Mouse (Mus musculus) hindbrain, embryonic 11.5 days (tissue): ENCODE measurements at regions not wholly inside any gene's neighbourhood (a gene's known extent, or its start where the extent isn't known, plus 50 kb on each side); places are given as distances from the start of the nearest gene placed in this dataset.
"Not testable (repeated sequence)": the region's sequence is repeated elsewhere in the genome, so short reads cannot be mapped to it uniquely, and the experiment has no call there.

Source experiments
- ATAC-seq: fragments of 200-750 bp; cut with Nextera tagmentation; 2 replicates; pipeline ENCODE4 v1.8.0; 2017; ENCODE audit warnings: mild to moderate bottlenecking, moderate TSS enrichment, moderate library complexity; ENCODE audit not compliant: low FRiP score
- DNase-seq: peaks from one replicate; pipeline ENCODE4 v3.0.0-alpha.2; 2015; ENCODE audit warnings: low spot score
- H3K27ac ChIP-seq: fragments of 300-500 bp; sonication (generic); 2 replicates; pipeline ENCODE4 v1.5.1; 2014; ENCODE audit warnings: mild to moderate bottlenecking, low read depth, low read length
- H3K27me3 ChIP-seq: fragments of 300-500 bp; sonication (generic); 2 replicates; pipeline ENCODE4 v1.6.1; 2014; ENCODE audit warnings: mild to moderate bottlenecking, low read length, moderate library complexity, mixed read lengths; ENCODE audit not compliant: control insufficient read depth, insufficient read depth
- H3K36me3 ChIP-seq: fragments of 300-500 bp; sonication (generic); 2 replicates; pipeline ENCODE4 v1.6.1; 2014; ENCODE audit warnings: mild to moderate bottlenecking, low read length, moderate library complexity, mixed read lengths; ENCODE audit not compliant: control insufficient read depth, insufficient read depth
- H3K4me1 ChIP-seq: fragments of 300-500 bp; sonication (generic); replicated peaks from 2 replicates; pipeline ENCODE4 v1.6.1; 2014; ENCODE audit warnings: low read length, mixed read lengths; ENCODE audit not compliant: control insufficient read depth, insufficient read depth
- H3K4me2 ChIP-seq: fragments of 300-500 bp; sonication (generic); replicated peaks from 2 replicates; pipeline ENCODE4 v1.6.1; 2014; ENCODE audit warnings: mild to moderate bottlenecking, low read depth, low read length
- H3K4me3 ChIP-seq: fragments of 300-500 bp; sonication (generic); 2 replicates; pipeline ENCODE4 v1.5.1; 2014; ENCODE audit warnings: low read depth, low read length
- H3K9ac ChIP-seq: fragments of 300-500 bp; sonication (generic); 2 replicates; pipeline ENCODE4 v1.6.1; 2014; ENCODE audit warnings: low read depth, low read length
- H3K9me3 ChIP-seq: fragments of 300-500 bp; sonication (generic); 2 replicates; pipeline ENCODE4 v1.6.1; 2016; ENCODE audit warnings: low read length; ENCODE audit not compliant: control insufficient read depth
- WGBS: fragments of 180-500 bp; shearing (Covaris S2); extraction: QIAGEN DNeasy Blood & Tissue Kit; methylation state at CpG from one replicate; pipeline ENCODE4 v1.1.7; 2014; 5-methylcytosine and 5-hydroxymethylcytosine counted together

DNA sequence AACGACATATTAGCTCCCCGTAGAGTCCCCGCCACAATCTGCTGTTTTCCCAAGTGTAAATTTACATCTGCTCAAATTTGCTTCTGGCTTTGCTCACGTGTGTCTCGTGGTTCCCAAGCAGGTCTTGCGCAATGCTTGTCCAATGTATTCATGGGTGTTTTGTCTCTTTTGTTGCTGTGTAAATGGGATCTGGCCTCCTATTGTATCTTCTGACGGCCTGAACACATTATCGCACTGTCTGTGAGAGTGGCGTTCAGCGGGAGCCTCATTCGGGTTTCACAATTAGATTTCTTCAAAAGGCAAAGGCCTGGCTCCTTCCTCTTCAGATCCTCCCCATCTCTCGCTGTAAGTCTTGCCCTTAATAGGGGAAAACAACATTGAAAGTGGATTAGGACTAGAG lies 274.5 kb downstream of the Fam19a5 start:
- DNase-seq (peak; percentile 56), ATAC-seq (peak; percentile 74)
- WGBS = 34% methylated on average over 12 of the region's 12 CpGs
- H3K9ac ChIP-seq = no peak overlapping the region
- no peaks in the 10 kb centered on the region for H3K9me3 ChIP-seq
- no peak overlapping the region for H3K4me2 ChIP-seq
- no peaks in the 10 kb centered on the region for H3K36me3 ChIP-seq
- 0 out of 2 replicates have a peak, but pooled peaks cover 4% of the 10 kb centered on the region for H3K4me1 ChIP-seq
- H3K4me3 ChIP-seq = no peak overlapping the region
- no peak overlapping the region for H3K27ac ChIP-seq
- H3K27me3 ChIP-seq = peaks cover 3% of the 10 kb centered on the region; the same call in 1 of the 2 replicates

DNA sequence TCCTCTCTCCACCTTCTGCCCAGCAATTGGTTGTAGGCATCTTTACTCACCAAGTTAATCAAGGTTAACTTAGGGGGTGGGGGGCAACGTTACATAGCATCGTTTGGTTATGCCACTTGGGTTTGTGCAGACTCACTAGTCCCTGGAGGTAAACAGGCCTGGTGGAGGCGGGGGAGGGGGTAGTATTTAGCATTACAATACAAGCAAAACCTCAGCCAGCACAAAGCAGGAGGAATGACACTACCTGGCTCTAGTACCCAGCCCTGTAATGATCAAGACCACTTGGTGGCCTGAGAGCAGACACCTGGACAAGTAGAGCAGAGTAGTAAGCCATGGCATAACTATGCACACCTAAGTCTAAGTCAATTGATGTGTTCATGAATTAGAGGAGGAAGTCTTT lies 298.0 kb downstream of the Fam19a5 start:
- Histone ChIP-seq H3K4me2 (no peak overlapping the region), H3K27ac (no peak overlapping the region), H3K4me3 (no peak overlapping the region), H3K9me3 (no peaks in the 10 kb centered on the region), H3K27me3 (no peaks in the 10 kb centered on the region), H3K36me3 (no peaks in the 10 kb centered on the region), H3K4me1 (no peaks in the 10 kb centered on the region), H3K9ac (no peak overlapping the region)
- WGBS = 52% methylated on average over 3 of the region's 3 CpGs
- ATAC-seq = no peak
- no peak for DNase-seq

- Histone ChIP-seq H3K27me3 (no peaks in the 10 kb centered on the region), H3K36me3 (no peaks in the 10 kb centered on the region), H3K4me1 (peaks cover 3% of the 10 kb centered on the region; the same call in 1 of the 2 replicates), H3K4me2 (no peak overlapping the region), H3K4me3 (no peak overlapping the region), H3K9ac (no peak overlapping the region), H3K27ac (no peak overlapping the region), H3K9me3 (no peaks in the 10 kb centered on the region)
- 0 out of 2 replicates have a peak, but pooled peaks have one; percentile 33 for ATAC-seq
- 9% methylated on average over 2 of the region's 2 CpGs for WGBS
- DNase-seq = peak; percentile 36
Observed at GRCm38 (mm10) chr15:87859069-87859468, 315.0 kb downstream of the Fam19a5 start.

DNA sequence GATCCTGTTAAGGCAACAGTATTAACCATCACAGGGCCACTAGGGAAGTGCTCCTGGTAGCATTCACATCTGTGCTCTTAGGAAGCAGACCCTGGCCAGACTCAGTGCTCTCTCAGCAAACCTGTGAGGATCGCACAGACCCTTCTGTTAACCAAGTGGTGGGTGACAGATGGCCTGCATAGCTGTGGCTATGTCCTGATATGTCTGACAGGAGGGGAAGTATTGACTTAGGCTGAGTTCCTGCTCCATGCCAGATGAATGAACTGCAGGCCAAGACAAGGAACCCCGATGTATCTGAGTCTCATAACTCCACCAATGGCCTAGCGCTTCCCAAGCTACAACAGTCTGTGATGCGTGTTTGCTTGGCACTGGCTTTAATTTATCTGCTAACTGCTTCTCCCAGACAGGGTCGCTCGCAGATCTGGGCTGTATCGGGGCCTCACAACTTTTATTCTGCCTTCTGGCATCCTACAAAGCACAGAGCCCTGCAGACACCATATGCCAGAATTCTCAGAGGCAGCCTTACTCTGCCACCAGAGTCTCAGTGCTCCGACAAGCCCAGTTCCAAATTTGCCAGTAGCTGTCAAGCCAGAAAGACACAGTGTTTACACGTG lies 332.3 kb downstream of the Fam19a5 start:
- DNase-seq (no peak), ATAC-seq (no peak)
- no peaks in the 10 kb centered on the region for H3K36me3 ChIP-seq
- no peak overlapping the region for H3K4me2 ChIP-seq
- WGBS = 81% methylated on average over 9 of the region's 9 CpGs
- H3K9ac ChIP-seq = no peak overlapping the region
- no peaks in the 10 kb centered on the region for H3K4me1 ChIP-seq
- no peaks in the 10 kb centered on the region for H3K9me3 ChIP-seq
- H3K27me3 ChIP-seq = no peaks in the 10 kb centered on the region
- H3K4me3 ChIP-seq = no peak overlapping the region
- no peak overlapping the region for H3K27ac ChIP-seq

DNA sequence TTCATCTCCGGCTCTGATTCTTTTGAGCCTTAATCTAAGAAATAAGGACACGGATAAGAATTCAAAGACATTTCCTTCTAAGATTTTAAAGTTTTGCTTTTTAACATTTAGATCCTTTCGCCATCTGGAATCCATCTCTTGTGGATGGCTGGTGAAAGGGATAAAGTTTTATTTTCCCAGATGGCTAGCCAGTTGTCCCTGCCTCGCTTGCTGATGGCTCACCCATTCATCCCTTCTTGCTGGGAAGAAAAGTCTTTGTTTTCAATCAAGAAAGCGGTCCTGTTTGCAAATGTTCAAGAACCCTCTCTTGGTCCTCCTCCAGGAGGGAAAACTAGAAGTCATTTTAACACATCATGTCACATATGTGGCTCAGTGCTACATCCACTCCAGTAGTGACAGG lies 346.8 kb downstream of the Fam19a5 start:
- H3K27ac ChIP-seq = no peak overlapping the region
- no peaks in the 10 kb centered on the region for H3K27me3 ChIP-seq
- no peak for DNase-seq
- H3K9me3 ChIP-seq = no peaks in the 10 kb centered on the region
- H3K4me3 ChIP-seq = no peak overlapping the region
- 89% methylated on average over 5 of the region's 5 CpGs for WGBS
- no peak overlapping the region for H3K9ac ChIP-seq
- H3K36me3 ChIP-seq = no peaks in the 10 kb centered on the region
- ATAC-seq = no peak
- H3K4me1 ChIP-seq = no peaks in the 10 kb centered on the region
- no peak overlapping the region for H3K4me2 ChIP-seq

DNA sequence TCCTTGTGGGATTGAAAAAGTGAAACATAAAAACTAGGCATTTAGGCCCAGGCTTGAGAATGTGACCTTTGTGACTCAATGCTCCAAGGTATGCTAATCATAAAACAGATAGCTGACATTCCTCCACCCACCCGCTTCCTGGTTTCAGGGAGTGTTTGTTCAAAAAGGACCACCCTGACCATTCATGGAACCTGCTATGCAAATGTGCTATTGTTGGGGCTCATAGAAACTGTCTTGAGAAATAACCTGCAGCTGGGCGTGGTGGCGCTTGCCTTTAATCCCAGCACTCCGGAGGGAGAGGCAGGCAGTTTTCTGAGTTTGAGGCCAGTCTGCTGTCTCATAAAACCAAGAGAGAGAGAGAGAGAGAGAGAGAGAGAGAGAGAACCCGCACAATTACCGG lies 350.8 kb downstream of the Fam19a5 start:
- not testable (repeated sequence) for H3K4me3 ChIP-seq, DNase-seq, H3K9ac ChIP-seq, H3K36me3 ChIP-seq, H3K4me2 ChIP-seq, H3K27me3 ChIP-seq, H3K4me1 ChIP-seq, H3K27ac ChIP-seq, H3K9me3 ChIP-seq, ATAC-seq
- WGBS = 86% methylated on average over 6 of the region's 6 CpGs

GRCm38 (mm10) chr15:87898655-87899054 lies 354.6 kb downstream of the Fam19a5 start:
- no peaks in the 10 kb centered on the region for H3K36me3 ChIP-seq
- no peak overlapping the region for H3K4me2 ChIP-seq
- no peak overlapping the region for H3K4me3 ChIP-seq
- DNase-seq (no peak), ATAC-seq (no peak)
- WGBS = 89% methylated on average over 4 of the region's 4 CpGs
- no peaks in the 10 kb centered on the region for H3K4me1 ChIP-seq
- no peak overlapping the region for H3K27ac ChIP-seq
- H3K9me3 ChIP-seq = no peaks in the 10 kb centered on the region
- no peak overlapping the region for H3K9ac ChIP-seq
- H3K27me3 ChIP-seq = no peaks in the 10 kb centered on the region

GRCm38 (mm10) chr15:87904436-87904835 lies 360.3 kb downstream of the Fam19a5 start:
- H3K9ac ChIP-seq = no peak overlapping the region
- ATAC-seq (no peak), DNase-seq (no peak)
- no peaks in the 10 kb centered on the region for H3K27me3 ChIP-seq
- H3K4me1 ChIP-seq = no peaks in the 10 kb centered on the region
- no peak overlapping the region for H3K4me3 ChIP-seq
- no peak overlapping the region for H3K27ac ChIP-seq
- WGBS = 89% methylated on average over 6 of the region's 6 CpGs
- no peaks in the 10 kb centered on the region for H3K9me3 ChIP-seq
- H3K36me3 ChIP-seq = no peaks in the 10 kb centered on the region
- H3K4me2 ChIP-seq = no peak overlapping the region

- no peak for ATAC-seq
- WGBS = 83% methylated on average over 5 of the region's 5 CpGs
Observed at GRCm38 (mm10) chr15:87906310-87906709, 362.2 kb downstream of the Fam19a5 start.

More at GRCm38 (mm10) chr15:87906310-87906709, 362.2 kb downstream of the Fam19a5 start:
- DNase-seq = no peak
- no peak overlapping the region for H3K9ac ChIP-seq
- H3K9me3 ChIP-seq = no peaks in the 10 kb centered on the region
- no peaks in the 10 kb centered on the region for H3K36me3 ChIP-seq
- no peaks in the 10 kb centered on the region for H3K4me1 ChIP-seq
- H3K4me2 ChIP-seq = no peak overlapping the region
- H3K27ac ChIP-seq = no peak overlapping the region
- no peak overlapping the region for H3K4me3 ChIP-seq
- H3K27me3 ChIP-seq = no peaks in the 10 kb centered on the region
